Mouse (Mus musculus) embryo, embryonic 11.5 days (tissue): Measurements from ENCODE around the gene Fgf22.
A peak's percentile ranks its signal among the peaks of the same experiment; 100 is the strongest.
"Not testable (repeated sequence)": the region's sequence is repeated elsewhere in the genome, so short reads cannot be mapped to it uniquely, and the experiment has no call there.

Source experiments
- DNase-seq: peaks from one replicate; pipeline ENCODE4 v3.0.0-alpha.2; 2012; ENCODE audit warnings: low read depth, low spot score

Fgf22 gene

GRCm38 (mm10) chr10:79732500-79732899 lies 22.4 kb upstream of the Fgf22 start:
- no peak for DNase-seq

DNA sequence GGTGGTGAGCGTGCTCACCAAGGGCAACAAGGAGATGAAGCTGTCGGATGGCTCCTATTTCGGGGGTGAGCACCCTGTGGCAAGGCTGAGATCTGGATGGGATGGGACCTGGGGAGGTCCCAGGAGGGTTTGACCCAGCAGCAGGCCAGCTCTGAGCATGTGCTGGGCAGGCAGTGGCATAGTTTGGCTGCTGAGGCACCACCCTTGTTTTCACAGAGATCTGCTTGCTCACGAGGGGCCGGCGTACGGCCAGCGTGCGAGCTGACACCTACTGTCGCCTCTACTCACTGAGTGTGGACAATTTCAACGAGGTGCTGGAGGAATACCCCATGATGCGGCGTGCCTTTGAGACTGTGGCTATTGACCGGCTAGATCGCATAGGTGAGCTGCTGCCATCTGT lies 21.0 kb upstream of the Fgf22 start:
- no peak for DNase-seq

GRCm38 (mm10) chr10:79735361-79735760 lies 19.5 kb upstream of the Fgf22 start:
- DNase-seq = no peak

- DNase-seq = no peak
These were observed 18.2 kb upstream of the Fgf22 start for GRCm38 (mm10) chr10:79736706-79737105.

- no peak for DNase-seq
These were observed 16.6 kb upstream of the Fgf22 start for GRCm38 (mm10) chr10:79738259-79738658.

GRCm38 (mm10) chr10:79739234-79739633 lies 15.6 kb upstream of the Fgf22 start:
- DNase-seq = no peak

GRCm38 (mm10) chr10:79740863-79741262 lies 14.0 kb upstream of the Fgf22 start:
- no peak for DNase-seq

DNA sequence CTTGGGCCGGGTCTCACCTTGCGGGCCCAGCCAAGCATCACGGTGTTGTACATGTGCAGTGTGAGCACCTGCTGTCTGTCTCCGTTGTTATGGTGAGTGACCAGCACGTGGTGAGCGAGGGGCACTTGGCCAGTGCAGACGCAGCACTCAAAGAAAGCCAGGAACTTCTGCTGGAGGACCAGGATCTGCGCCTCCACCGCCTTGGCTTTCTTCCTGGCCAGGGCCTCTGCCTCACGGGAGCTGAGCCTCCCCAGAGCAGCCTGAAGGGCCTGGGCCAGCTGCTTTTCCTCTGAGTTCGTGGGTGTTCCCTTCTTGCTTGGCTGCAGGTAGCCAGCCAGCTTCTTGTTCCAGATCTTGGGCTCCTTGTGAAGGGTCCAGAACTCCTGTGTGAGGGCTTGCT lies 11.7 kb upstream of the Fgf22 start:
- no peak for DNase-seq

GRCm38 (mm10) chr10:79743650-79744365 lies 11.1 kb upstream of the Fgf22 start:
- no peak for DNase-seq

- DNase-seq = no peak
These were observed 9.5 kb upstream of the Fgf22 start for GRCm38 (mm10) chr10:79745411-79745810.

DNA sequence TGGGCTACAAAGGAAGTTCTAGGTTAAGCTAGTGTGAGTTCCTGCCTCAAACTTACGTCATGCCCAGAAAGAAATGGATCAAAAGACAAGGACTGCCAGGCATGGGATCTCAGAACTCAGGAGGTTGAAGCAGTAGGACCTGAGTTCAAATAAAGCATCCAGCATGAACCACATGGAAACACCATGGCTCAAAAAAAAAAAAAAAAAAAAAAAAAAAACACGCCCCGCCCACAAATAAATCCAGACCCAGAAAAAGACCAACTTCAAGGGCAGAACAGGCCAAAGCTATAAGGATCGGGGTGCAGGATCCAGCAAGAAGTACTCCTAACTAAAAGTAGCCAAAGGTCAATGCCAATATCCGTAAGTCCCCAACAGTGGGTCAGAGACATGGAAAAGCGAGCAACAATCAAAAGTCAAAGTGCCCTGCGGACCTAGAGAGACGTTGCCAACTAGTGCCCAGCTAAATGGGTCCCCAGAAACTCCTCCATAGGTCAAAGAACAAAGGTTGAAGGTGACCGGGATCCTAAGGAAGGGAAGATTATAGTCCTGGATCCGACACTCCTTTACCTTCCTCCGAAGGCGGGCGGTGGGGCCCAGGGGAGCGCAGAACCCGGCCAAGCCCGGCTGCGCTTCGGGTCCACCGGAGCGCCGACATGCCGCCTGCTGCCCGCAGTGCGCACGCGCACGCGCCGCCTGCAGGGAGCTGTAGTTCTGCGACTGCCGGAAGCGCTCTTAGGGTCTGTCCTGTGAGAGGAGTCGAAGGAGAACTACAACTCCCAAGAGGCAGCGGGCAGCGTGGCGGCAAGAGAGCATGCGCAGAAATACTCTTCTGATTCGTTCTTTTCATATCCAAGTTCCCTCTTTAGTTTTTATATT lies 8.7 kb upstream of the Fgf22 start, which contains the start of gene Polrmt:
Gene Polrmt (minus strand): TSS at position 684 of the 876 bp plus-strand sequence.
- DNase-seq = peak; percentile 92

DNA sequence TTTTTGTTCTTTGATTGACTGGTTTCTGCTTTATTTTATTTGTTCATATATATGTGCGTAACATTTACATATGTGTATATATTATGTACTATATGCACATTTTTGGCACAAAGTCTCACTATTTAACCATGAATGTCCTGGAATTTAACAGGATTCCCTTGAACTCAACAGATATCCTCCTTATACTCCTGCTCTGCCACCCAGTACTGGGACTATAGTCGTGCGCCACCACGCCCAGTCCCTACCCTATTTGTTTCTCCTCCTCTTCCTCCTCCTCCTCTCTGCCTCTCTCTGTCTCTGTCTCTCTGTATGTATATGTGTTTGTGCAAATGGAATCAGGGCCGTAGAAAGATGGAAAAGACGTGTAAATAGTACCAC lies 8.1 kb upstream of the Fgf22 start:
- no peak for DNase-seq

- DNase-seq = no peak
These were observed 6.4 kb upstream of the Fgf22 start for GRCm38 (mm10) chr10:79748496-79748895.

- DNase-seq = no peak
These were observed 978 bp downstream of the Fgf22 start for GRCm38 (mm10) chr10:79755854-79756253.

DNA sequence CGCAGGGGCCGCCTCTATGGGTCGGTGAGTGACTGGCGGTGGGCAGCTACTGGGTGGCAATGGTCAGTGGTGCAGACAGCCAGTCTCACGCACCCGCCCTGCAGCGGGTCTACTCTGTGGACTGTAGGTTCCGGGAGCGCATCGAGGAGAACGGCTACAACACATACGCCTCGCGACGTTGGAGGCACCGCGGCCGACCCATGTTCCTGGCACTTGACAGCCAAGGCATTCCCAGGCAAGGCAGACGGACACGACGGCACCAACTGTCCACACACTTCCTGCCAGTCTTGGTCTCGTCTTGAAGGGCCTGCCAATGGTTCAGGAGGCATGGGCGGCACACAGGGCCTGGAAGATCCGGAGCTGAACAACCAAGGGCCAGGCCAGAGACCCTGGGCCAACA lies 1.8 kb downstream of the Fgf22 start:
- DNase-seq = no peak

DNA sequence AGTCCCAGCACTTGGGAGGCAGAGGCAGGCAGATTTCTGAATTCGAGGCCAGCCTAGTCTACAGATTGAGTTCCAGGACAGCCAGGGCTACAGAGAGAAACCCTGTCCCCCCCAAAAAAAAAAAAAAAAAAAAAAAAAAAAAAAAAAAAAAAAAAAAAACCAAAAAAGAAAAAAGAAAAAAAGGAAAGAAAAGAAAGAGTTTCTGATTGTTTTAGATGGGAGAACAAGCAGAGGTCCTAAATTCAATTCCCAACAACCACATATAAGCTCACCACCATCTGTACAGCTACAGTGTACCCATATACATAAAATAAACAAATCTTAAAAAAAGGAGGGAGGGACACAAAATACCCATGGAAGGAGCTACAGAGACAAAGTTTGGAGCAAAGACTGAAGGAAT lies 4.8 kb downstream of the Fgf22 start:
- not testable (repeated sequence) for DNase-seq

GRCm38 (mm10) chr10:79760603-79761143 lies 5.8 kb downstream of the Fgf22 start:
- no peak for DNase-seq

DNA sequence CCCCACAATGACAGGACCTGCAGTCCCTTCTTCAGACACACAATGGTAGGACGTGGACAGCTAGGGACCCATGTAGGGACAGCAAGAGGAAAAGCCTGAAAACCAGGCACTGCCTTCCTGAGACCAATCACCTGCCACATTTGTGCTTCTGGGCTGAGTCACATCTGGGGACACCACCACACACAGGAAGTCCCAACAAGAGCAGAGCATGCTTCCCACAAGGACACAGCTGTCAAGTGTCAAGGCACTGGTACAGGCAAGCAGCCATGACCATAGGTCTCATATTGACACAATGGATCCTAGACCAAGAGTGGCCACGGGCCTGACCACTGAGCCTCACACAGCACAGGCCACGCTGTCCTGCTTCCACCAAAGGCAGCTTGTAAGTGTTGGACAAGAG lies 8.0 kb downstream of the Fgf22 start:
- DNase-seq = no peak

DNA sequence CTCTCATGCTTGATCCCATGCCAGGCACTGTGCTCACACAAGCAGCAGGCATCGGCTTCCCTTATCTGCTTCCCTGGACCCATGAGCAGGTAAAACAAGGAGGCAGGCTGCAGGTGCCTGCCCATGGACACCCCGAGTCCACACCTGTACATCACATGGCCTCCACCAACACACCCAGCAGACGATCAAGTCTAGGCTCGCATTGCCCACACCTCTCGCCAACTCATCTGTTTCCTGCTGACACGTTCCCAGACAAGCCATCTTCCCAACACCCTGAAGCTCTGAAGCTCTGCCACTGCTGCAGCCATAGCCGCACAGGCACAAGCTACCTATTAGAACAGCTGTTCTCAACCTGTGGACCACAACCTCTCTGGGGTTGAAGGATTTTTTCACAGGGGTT lies 9.4 kb downstream of the Fgf22 start:
- DNase-seq = no peak

DNA sequence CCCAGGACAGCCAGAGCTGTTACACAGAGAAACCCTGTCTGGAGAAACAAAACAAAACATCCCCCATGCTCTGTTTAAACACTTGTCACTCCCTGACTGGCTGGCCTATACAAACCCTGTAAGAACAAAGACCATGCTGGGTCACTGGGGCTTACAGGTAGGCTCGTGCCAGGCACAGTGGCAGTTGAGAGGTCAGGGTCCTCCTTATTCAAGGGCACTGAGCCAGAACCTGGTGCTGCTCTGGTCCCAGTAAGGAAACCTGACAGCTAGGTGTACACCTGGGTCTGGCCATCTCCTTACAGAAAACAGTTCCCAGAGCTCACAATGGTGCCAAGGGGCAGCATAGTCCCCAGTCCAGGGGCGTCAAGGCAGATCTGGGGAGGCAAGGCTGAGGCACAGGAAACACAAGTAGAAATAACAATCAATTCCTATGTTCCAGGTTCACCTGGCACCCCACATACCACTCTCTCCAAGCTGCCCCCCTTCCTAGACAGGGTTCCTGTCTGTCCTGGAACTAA lies 10.4 kb downstream of the Fgf22 start:
- DNase-seq = no peak

- no peak for DNase-seq
These were observed 11.2 kb downstream of the Fgf22 start for GRCm38 (mm10) chr10:79766001-79766507.
